Mouse (Mus musculus): Measurements from ENCODE around the gene Morc4. TPM values are rescaled to one million over a fixed set of nuclear protein-coding genes. Genes with fewer than 3 reads are reported as not detected.

Morc4 gene
- total RNA-seq (2021): 10 to 100 TPM in 1 of 2 experiments, 1 to 10 TPM in 1; 6.4 to 15.8 TPM
- long read RNA-seq, experiment 1, full-length matches to known transcripts: 9 of 15 reads
- long read RNA-seq, experiment 1, partial matches to known transcripts: 3 of 15 reads
- long read RNA-seq, experiment 1, other reads (novel, unspliced or antisense): 3 of 15 reads
- long read RNA-seq, experiment 2, full-length matches to known transcripts: 4 of 5 reads
- long read RNA-seq, experiment 2, partial matches to known transcripts: 0 of 5 reads
- long read RNA-seq, experiment 2, other reads (novel, unspliced or antisense): 1 of 5 reads

DNA sequence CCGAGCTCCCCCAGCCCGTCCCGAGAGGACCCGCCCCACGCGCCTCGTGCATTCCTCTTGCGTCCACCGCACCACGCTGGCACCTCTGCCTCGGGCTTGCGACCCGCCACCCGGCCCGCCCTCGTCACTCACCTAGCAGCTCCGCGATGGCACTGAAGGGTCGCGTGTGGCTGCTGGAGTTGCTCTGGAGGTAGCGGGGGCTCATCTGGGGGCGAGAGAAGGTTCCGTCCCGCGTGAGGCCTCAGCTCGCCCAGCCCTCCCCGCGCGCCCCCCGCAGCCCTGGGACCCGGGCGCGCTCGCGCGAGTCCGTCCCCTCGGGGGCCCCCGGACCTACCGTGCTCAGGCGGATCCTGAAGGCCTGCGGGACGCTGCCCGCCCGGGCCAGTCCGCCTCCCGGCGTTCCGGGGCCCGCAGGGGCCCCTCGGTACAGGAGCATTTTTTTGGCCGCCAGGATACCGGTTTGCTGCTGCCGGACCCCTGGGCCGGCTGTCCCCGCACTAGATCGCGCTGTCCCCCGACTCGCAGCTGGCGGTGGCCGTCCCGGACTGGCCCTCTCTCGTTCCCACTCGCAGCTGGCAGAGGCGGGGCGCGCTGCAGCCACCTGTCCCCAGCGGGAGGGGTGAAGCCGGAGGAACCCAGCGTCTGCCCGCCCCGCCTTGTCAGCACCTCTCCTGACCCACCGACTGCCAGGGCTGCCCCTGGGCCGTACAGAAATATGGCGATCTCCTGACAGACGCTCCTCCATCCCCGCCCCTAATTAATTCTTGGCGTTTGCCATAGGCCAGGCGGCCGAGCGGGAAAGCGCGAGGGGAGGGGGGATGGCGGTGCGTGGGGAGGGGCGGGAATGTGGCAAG lies at the start of gene Morc4:
TSS of gene Morc4 (minus strand) at position 740 of the 854 bp plus-strand sequence.
- DNase-seq (ENCODE audit: low spot score in 2 of 2): peak; percentile 31 to 39

DNA sequence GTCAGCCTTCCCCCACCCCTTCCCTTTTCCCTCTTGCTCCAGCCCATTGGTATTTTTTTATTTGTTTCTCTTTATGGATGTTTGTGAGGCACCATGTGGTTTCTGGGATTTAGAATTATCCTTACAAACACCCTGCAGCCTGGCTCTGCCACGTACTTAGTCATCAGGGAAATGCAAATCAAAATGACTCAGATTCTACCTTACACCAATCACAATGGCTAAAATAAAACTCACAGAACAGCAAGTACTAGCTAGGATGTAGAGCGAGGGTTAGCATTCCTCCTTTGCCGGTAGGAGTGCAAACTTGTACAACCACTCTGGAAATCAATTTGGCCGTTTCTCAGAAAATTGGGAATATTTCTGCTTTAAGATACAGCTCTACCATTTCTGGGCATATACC lies 49.1 kb upstream of the Morc4 start:
- DNase-seq (ENCODE audit: low spot score in 2 of 2): no peak

DNA sequence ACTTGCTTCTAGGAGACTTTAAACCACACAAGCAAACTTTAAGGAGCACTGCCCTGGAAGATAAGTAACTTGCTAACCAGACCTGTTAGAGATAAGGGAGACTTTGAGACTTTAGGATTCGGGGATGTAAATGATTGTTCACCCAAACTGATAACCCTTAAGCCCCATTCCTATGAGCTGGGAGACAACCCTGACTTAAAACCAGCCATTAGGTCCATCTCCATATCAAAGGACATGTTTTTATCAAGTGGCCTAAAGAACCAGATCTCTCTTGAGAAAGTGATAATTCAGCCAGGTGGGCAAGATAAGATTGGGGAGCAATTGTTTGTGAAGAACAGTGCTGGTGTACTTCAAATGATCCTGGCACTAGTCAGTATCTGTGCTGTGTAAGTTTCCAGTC lies 19.9 kb upstream of the Morc4 start:
- no peak for DNase-seq (ENCODE audit: low spot score in 2 of 2)

DNA sequence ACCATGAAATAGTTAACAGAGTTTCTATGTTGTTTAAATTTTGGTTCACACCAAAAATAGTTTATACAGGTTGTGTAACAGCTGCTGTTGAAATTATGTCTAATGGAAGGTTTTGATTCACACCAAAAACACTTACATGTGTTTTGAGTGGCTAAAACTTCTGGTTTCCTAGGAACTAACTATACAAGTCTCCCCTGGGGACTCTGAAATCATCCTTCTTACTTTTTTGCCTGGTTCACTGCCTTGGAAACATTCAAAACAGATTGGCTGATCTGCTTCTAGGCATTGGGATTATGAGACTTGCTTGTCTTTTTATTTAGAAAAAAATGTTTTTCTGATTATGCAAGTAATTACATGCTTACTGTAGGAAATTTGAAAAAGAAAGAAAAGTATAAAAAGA lies 11.7 kb upstream of the Morc4 start:
- DNase-seq (ENCODE audit: low spot score in 2 of 2): no peak

DNA sequence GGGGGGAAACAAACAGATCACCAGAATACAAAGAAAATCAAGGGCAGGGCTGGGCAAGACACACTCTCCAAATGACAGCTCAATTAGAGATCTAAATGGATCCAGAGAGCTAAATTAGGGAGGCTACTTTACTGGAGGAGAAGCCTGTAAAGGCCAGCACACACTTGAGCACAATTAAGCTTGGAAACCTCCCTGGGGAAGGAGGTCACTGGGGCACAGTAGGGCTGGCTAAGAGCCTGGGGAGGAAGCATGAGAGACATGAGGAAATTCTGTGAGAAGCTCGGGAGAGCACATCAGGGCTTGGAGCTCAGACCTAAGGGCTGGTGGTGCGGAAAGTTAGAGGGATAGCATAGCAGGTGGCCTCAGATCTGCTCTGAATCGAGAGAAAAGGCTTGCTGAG lies 6.5 kb upstream of the Morc4 start:
- DNase-seq (ENCODE audit: low spot score in 2 of 2): peak in 1 of 2 experiments; percentile 14

GRCm38 (mm10) chrX:139877105-139877504 lies 5.6 kb upstream of the Morc4 start:
- DNase-seq (ENCODE audit: low spot score in 2 of 2): no peak

DNA sequence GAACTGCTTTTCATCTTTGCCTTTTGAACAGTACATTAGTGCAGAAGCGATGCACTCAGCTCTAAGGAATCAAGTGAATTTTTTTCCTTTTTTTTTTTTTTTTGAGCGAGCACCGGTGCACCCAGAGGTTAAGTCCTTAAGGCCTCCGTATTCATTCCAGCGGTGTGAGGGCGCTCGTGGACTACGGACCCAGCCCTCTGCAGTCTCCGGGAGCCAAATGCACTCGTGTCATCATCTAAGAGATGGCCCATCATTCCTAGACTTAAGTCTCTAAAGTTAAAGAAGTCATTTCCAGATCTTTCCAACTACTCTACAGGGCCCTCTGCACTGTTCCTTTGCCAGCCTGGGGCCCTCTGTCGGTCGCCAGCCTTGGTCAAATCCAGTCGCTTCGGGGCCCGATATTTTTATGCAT lies 1.2 kb downstream of the Morc4 start:
- peak; percentile 7 to 24 for DNase-seq (ENCODE audit: low spot score in 2 of 2)

- DNase-seq (ENCODE audit: low spot score in 2 of 2): no peak
Observed at GRCm38 (mm10) chrX:139859402-139859801, 12.1 kb downstream of the Morc4 start.

- no peak for DNase-seq (ENCODE audit: low spot score in 2 of 2)
Observed at GRCm38 (mm10) chrX:139854795-139855194, 16.7 kb downstream of the Morc4 start.

GRCm38 (mm10) chrX:139841091-139841490 lies 30.4 kb downstream of the Morc4 start:
- DNase-seq (ENCODE audit: low spot score in 2 of 2): no peak

GRCm38 (mm10) chrX:139839057-139839456 lies 32.4 kb downstream of the Morc4 start:
- no peak for DNase-seq (ENCODE audit: low spot score in 2 of 2)

DNA sequence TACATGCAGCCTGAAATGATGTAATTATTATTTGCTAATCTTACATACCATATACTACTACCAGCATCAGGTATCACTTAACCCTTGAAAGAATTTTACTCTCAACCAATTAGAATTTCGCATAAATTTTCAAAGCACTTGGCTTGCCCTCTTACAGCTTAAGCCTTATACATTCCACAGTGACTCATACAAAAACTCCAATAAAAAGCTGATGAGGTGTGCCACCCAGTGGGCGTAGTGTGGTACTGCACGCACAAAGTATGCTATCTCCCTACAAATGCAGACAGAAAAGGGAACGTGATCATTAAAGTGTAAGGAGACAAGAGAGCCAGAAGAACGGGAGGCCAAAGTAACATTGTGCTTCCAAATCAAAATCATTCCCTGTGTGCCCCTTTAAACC lies 39.0 kb downstream of the Morc4 start:
- peak; percentile 32 to 49 for DNase-seq (ENCODE audit: low spot score in 2 of 2)

DNA sequence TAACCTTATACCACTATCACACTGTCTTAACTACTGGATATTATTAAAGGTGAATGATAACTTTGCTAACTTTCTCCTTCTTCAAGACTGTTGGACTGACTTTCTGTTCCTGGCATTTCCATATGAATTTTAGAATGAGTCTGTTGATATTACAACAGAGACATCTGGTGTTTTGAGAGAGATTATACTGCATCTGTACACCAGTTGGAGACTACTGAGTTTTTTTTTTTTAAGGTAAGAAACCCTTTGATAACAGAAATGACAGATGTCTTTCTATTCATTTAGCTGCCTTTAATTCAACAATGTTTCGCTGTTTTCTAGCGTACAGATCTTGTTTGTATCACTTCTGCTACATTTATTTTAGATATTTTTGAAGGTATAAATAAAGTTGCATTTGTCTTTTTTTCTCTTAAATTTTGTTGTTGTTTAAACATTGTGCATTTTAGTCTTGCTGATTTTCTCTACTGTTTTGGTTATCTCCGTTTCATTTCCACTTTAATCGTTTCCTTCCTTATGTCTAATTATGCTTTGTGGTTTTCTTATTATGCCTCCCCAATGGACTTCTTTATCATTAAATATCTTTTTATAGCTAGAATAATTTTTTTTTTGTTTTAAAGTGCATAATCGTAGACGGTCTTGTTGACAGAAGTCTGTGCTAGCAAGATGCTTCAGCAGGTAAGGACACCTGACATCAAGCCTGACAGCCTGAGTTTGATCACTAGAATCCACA lies 42.9 kb downstream of the Morc4 start:
- DNase-seq (ENCODE audit: low spot score in 2 of 2): no peak

DNA sequence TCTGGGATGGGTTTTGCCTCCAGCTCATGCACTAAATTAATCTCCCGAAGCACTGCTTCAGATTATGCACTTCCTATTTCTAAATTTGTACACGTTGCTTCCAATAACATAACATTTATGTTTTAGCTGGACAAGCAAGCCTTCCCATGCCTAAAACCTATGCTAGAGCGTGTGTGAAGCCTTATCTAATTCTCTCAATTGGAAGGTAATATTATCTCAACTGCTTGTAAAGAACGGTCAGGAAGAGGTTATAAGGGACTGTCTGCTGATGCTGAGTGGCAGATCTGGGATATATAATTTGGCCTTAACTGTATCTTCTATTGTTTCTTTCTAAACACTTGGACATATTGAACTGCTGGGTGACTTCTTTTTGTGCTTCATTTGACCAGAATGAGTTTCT lies 44.6 kb downstream of the Morc4 start:
- DNase-seq (ENCODE audit: low spot score in 2 of 2): no peak

DNA sequence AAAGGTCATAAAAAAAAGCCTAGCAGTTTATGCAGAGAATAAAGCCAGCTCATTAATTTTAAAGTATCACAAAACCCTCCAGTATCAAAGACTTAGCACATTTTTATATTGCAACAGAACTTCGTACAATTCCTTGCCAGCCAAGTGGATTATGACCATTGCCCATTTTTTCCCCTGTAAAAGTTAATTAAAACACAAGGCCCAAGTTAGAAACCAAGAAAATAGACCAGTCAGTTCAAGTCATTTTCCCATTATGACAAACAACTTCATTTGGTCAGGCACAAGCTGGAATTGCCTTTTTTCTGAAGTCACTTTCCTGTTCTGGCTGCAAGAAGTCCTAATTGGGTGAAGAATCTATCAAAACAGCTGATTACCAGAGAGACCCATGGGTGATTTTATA lies 46.1 kb downstream of the Morc4 start:
- no peak for DNase-seq (ENCODE audit: low spot score in 2 of 2)

DNA sequence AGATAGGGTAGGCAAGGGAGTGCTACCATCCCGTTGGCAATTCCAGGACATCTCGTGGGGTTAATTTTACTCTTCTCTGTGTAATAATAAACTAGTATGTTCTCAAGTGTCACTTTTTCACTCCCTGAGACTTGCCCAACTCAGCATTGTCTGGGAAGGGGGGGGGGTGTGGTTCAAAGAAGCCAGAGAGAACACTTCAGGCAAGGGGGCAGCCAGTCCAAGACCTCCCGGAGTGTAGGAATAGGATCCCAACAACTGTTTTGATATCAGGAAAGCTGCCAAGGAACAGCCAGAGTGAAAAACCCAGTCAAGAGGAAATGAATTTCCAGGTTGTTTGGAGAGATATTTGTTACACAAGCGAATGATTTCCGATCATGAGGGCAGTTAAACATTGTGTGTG lies 56.3 kb downstream of the Morc4 start:
- no peak for DNase-seq (ENCODE audit: low spot score in 2 of 2)

- no peak for DNase-seq (ENCODE audit: low spot score in 2 of 2)
Observed at GRCm38 (mm10) chrX:139814018-139814635, 57.4 kb downstream of the Morc4 start.

GRCm38 (mm10) chrX:139813299-139814002 lies 58.0 kb downstream of the Morc4 start:
- no peak for DNase-seq (ENCODE audit: low spot score in 2 of 2)

DNA sequence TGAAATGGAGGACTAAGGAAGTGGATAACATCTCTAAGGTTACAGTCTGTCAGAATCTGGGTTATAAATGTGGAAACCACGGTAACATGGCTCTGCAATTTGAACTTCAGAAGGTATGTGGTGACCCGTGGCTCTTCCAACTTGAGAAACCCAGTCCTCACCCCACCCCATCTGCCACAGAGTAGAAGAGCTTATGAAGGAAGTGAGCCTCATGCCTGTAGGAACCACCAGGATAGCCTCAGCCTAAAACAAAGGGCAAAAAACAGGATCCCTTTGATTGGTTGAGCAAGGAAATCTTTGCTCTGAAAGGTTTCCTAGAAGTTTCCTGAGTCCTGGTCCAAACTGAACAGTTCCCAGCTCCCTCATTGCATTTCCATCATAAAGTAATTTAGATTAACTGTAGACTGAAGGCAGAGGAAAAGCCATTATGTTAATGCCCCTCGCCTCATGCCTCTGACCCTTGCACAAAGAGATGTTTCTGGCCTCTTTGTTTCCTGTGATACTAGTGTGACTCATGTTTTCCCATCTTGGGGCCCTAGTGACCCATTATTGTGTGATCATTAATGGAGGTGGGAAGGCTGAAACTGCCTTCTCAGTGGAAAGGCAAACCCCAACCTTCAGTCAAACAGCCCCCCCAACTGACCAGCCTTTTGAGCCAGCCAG lies 58.7 kb downstream of the Morc4 start:
- no peak for DNase-seq (ENCODE audit: low spot score in 2 of 2)

DNA sequence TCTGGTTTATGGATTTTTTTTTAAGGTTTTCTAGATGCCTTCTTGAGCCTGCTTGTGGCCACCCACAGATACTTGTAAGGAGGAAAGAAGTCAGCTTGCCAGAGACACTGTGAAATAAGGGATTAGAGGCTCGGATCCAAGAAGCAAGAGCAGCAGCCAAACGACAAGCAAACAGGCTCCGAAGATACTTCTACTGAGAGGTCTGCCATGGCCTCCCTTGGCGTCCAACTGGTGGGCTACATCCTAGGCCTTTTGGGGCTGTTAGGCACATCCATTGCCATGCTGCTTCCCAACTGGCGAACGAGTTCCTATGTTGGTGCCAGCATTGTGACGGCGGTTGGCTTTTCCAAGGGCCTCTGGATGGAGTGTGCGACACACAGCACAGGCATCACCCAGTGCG lies 63.0 kb downstream of the Morc4 start:
- DNase-seq (ENCODE audit: low spot score in 2 of 2): no peak

Data from adrenal gland, adult 18-20 months (tissue).